Mouse (Mus musculus) CH12F3 (cell line): ENCODE measurements around the gene Rhot1.

Experiments used
- in situ Hi-C: fragments of 300-500 bp; cut with MboI; formaldehyde crosslinking; loops from 2 replicates; pipeline ENCODE4 v1.14.3; 2020; ENCODE audit warnings: low sequenced_read_pairs

The Rhot1 gene

GRCm38 (mm10) chr11:80283786-80284185 is 75.0 kb downstream of the Rhot1 start:
- in situ Hi-C loops, result no loop called here

- in situ Hi-C loops, result no loop called here
These were observed 75.8 kb downstream of the Rhot1 start for GRCm38 (mm10) chr11:80284641-80285040.

- in situ Hi-C loops, result no loop called here
These were observed 78.3 kb downstream of the Rhot1 start for GRCm38 (mm10) chr11:80287150-80287549.

DNA sequence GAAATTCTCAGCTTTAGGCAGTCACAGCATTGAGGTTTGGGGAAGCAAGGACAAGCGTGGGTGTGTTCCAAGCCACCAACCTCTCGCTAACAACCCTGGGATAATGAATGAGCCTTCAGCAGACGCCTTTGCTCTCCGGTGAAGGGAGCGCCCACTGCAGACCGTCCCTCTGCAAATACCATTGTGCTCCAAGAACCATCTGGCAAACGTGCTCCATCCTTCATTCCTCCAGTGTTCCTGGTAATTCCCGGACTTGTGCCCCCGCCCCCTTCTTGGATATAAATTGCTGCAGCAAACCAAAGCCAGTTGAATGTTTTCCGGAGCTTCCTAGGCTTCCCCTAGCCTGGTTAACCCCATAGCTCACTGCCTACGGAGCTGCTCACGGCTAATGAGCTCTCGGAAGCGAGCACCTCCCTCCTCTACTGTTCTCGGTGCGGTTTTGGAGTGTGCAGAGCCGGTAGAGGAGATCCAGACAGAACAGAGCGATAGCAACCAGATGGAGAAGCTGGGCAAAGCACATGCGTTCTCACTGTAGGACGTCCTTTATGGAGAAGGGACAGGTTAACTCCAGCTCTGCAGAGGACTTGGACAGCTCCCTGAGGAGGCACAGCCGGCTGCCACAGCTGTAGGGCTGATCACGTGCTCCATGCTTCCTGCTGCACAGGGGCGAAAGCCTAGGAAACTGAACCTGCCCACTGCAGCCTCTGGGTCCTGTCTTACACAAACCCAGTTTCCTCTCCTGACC is 81.1 kb downstream of the Rhot1 start:
- in situ Hi-C loops, result loop anchor here (10.0 kb wide), 1 partner anchor 65 kb away; no protein-coding TSS in a partner anchor

GRCm38 (mm10) chr11:80291004-80291403 is 82.2 kb downstream of the Rhot1 start:
- in situ Hi-C loops, result loop anchor here (10.0 kb wide), 1 partner anchor 64 kb away; no protein-coding TSS in a partner anchor

GRCm38 (mm10) chr11:80292463-80292862 is 83.6 kb downstream of the Rhot1 start:
- in situ Hi-C loops, result loop anchor here (10.0 kb wide), 1 partner anchor 62 kb away; no protein-coding TSS in a partner anchor

GRCm38 (mm10) chr11:80295066-80295465 is 86.2 kb downstream of the Rhot1 start:
- in situ Hi-C loops, result loop anchor here (10.0 kb wide), 1 partner anchor 60 kb away; no protein-coding TSS in a partner anchor

GRCm38 (mm10) chr11:80295785-80296184 is 87.0 kb downstream of the Rhot1 start:
- in situ Hi-C loops, result loop anchor here (10.0 kb wide), 1 partner anchor 59 kb away; no protein-coding TSS in a partner anchor

DNA sequence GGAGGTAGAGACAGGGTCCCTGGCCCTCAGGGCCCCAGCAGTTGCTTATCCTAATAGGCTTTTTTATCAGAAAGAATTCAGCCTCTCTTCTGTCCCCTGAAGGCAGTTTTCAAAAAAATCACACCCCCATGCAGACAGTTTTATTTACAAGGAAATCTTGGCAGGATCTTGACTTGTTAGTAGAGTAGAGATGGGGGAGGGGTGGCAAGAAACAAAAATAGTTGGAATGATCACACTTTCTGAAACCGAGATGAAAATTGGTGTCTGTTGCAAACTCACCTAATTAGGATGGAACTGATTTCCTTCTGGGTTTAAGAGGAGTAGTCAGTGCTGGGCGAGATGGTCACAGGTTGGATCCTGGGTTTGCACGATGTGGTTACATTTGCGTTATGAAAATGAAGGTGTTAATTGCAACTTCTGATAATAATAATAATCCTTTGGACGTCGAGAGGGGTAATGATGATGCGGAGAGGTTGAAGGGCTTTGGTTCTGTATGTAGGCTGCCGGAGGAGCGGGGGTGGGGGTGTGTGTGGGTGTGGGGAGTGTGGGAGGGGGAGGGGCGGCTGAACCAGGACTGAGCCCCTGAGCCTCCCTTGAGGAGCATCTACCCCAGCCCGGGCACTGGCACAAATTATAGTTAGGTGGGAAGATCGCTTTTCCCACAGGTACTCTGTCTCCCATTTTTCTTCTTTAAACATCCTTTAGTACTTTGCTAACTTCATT is 90.9 kb downstream of the Rhot1 start:
- in situ Hi-C loops, result loop anchor here (10.0 kb wide), 1 partner anchor 55 kb away; no protein-coding TSS in a partner anchor

DNA sequence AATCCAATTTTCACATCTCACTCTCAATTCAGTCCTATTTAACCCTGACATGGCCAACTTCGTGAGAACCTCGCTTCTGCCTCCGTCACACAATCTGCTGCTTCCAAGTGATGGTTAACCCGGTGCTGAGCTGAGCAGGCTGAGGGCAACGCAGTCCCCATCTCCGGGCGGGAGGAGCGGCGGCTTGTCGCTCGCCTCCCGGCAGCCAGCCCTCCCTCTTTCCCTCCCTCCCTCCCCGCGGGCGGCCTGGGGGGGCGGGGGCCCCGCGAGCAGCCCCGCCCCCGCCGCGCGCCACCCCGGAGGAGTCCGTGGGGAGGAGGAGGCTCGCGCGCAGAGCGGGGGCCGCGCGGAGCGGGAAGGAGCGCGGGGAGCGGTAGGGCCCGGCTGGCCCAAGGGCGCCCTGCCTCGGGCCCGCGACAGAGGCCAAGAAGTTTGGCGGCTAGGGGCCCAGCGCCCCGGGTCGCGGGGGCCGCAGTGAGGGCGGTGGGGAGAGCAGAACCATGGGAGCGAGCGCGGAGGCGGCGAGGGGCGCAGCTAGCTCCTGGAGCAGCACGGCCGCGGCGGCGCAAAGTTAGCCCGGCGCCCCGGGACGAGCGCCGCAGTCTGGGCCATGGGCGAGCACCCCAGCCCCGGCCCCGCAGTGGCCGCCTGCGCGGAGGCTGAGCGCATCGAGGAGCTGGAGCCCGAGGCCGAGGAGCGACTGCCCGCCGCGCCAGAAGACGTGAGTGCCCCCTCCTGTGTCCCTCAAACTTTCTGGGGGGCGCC is 91.9 kb downstream of the Rhot1 start, which contains the start of gene Rhbdl3:
TSS of gene Rhbdl3 (plus strand) at position 362 of the 765 bp plus-strand sequence.
- in situ Hi-C loops, result no loop called here

- in situ Hi-C loops, result no loop called here
These were observed 92.7 kb downstream of the Rhot1 start for GRCm38 (mm10) chr11:80301316-80302045.

GRCm38 (mm10) chr11:80302046-80302390 is 93.2 kb downstream of the Rhot1 start:
- in situ Hi-C loops, result no loop called here

GRCm38 (mm10) chr11:80302536-80302935 is 93.7 kb downstream of the Rhot1 start:
- in situ Hi-C loops, result no loop called here

GRCm38 (mm10) chr11:80303746-80304145 is 94.9 kb downstream of the Rhot1 start:
- in situ Hi-C loops, result no loop called here

- in situ Hi-C loops, result no loop called here
These were observed 96.0 kb downstream of the Rhot1 start for GRCm38 (mm10) chr11:80304846-80305245.

DNA sequence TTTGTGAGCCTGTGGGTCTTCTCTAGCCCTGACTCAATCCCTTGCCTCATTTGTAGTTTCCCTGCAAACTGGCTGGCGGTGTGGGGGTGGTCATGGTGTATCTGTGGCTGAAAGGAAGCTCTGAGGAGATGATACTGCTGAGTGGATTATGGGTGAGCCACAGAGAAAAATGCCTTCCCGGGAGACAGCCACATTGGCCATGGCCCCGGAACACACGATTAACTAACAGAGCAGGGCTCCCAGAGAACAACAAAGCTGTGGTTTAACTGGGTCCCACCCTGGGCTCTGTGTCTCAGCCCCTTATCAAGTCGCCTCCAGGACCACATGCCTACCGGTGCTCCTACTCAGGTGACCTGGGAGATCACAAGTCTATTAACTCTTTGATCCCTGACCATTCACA is 99.7 kb downstream of the Rhot1 start:
- in situ Hi-C loops, result no loop called here

GRCm38 (mm10) chr11:80311271-80311670 is 102.5 kb downstream of the Rhot1 start:
- in situ Hi-C loops, result no loop called here

DNA sequence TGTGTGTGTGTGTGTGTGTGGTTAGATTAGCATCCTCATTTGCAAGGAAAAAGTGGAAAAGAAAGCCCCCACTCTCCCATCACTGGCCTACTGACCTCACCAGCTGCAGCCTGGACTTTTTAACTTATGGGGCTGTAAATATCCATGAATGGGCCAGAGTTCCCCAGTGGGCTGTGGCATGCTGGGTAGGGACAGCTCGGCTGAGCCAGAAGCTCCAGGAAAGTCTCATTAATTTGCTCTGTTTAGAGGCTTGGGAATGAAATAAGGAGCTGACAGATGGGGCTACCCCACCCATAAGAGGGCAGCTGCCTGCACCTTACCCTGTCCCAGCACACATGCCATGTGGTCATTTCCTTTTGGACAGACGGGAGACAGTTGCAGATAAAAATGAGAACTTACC is 103.2 kb downstream of the Rhot1 start:
- in situ Hi-C loops, result no loop called here

DNA sequence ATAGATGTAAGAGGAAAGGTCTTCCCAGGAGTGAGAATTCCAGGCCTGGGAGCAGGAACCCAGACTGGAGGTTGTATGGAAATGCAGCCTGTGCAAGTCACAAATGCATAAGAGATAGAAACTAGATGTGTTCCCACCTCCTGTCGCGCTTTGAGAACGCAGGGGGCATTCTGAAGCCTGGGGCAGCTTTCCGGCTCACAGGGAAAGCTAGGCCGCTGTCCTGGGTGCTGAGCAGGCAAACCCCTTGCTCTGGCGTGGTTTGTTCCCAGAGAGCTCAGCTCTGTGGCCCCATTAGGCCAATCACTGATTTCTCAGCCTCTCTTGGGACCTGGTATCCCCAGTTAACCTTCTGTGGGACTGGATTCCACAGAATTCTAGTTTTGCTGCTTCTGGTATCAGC is 103.7 kb downstream of the Rhot1 start:
- in situ Hi-C loops, result no loop called here

GRCm38 (mm10) chr11:80313462-80313861 is 104.6 kb downstream of the Rhot1 start:
- in situ Hi-C loops, result no loop called here
